Mouse (Mus musculus): ENCODE data around the gene Phgdh. TPM values are rescaled to one million over a fixed set of nuclear protein-coding genes. Genes with fewer than 3 reads are reported as not detected.

Phgdh gene
- polyA plus RNA-seq, 1 experiment from 2014 or later = 585 TPM

- 54% methylated on average over 10 of the region's 10 CpGs for WGBS
- peaks cover 17% of the 10 kb centered on the region for H3K4me1 ChIP-seq (ENCODE audit: insufficient read depth, low read length)
- no peaks in the 10 kb centered on the region for H3K27me3 ChIP-seq (ENCODE audit: insufficient read depth, low read length)
- no peak overlapping the region for H3K9ac ChIP-seq (replicated peaks; ENCODE audit: low read length)
- H3K4me2 ChIP-seq (replicated peaks; ENCODE audit: low read depth, low read length) = no peak overlapping the region
- H3K9me3 ChIP-seq (ENCODE audit: low read length) = no peaks in the 10 kb centered on the region
- ATAC-seq (ENCODE audit: low FRiP score, low TSS enrichment) = peak; percentile 83
- H3K27ac ChIP-seq (ENCODE audit: low read length) = peak overlapping the region; percentile 65
- no peaks in the 10 kb centered on the region for H3K36me3 ChIP-seq (ENCODE audit: insufficient read depth, low read length)
- H3K4me3 ChIP-seq (ENCODE audit: low read length) = no peak overlapping the region
Measured at GRCm38 (mm10) chr3:98355344-98356025, 15.7 kb upstream of the Phgdh start.

GRCm38 (mm10) chr3:98353892-98354291, 14.1 kb upstream of the Phgdh start:
- Histone ChIP-seq H3K4me3 (ENCODE audit: low read length) (no peak overlapping the region), H3K36me3 (ENCODE audit: insufficient read depth, low read length) (no peaks in the 10 kb centered on the region), H3K27ac (ENCODE audit: low read length) (no peak overlapping the region), H3K4me1 (ENCODE audit: insufficient read depth, low read length) (peaks cover 22% of the 10 kb centered on the region), H3K9ac (replicated peaks; ENCODE audit: low read length) (no peak overlapping the region), H3K27me3 (ENCODE audit: insufficient read depth, low read length) (no peaks in the 10 kb centered on the region), H3K4me2 (replicated peaks; ENCODE audit: low read depth, low read length) (no peak overlapping the region), H3K9me3 (ENCODE audit: low read length) (no peaks in the 10 kb centered on the region)
- ATAC-seq (ENCODE audit: low FRiP score, low TSS enrichment) = no peak
- 28% methylated on average over 7 of the region's 7 CpGs for WGBS

- H3K4me2 ChIP-seq (replicated peaks; ENCODE audit: low read depth, low read length) = no peak overlapping the region
- H3K4me1 ChIP-seq (ENCODE audit: insufficient read depth, low read length) = peaks cover 17% of the 10 kb centered on the region
- WGBS = 34% methylated on average over 7 of the region's 8 CpGs
- no peaks in the 10 kb centered on the region for H3K9me3 ChIP-seq (ENCODE audit: low read length)
- no peaks in the 10 kb centered on the region for H3K27me3 ChIP-seq (ENCODE audit: insufficient read depth, low read length)
- no peaks in the 10 kb centered on the region for H3K36me3 ChIP-seq (ENCODE audit: insufficient read depth, low read length)
- no peak overlapping the region for H3K27ac ChIP-seq (ENCODE audit: low read length)
- no peak overlapping the region for H3K9ac ChIP-seq (replicated peaks; ENCODE audit: low read length)
- no peak overlapping the region for H3K4me3 ChIP-seq (ENCODE audit: low read length)
- ATAC-seq (ENCODE audit: low FRiP score, low TSS enrichment) = peak; percentile 64
Measured at GRCm38 (mm10) chr3:98348705-98349104, 8.9 kb upstream of the Phgdh start.

DNA sequence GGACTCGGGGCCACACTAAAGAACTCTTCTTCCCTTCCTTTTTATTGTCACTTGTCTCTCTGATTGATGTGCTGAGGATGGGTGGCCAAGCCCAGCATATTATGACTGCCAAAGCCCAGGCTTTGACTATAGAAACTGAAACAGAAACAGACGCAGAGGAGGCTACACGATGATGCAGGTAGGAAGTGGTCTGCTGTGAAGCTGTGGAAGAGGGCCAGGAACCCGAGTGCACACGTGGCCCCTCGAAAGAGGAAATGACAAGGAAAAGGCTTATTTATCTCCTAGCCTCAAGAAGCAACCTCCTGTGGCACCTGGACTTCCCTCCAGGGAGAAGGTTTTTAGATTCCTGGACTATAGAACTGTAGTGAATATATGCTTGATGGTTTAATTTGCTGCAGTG, 8.3 kb upstream of the Phgdh start:
- H3K4me2 ChIP-seq (replicated peaks; ENCODE audit: low read depth, low read length) = no peak overlapping the region
- H3K27me3 ChIP-seq (ENCODE audit: insufficient read depth, low read length) = no peaks in the 10 kb centered on the region
- no peak overlapping the region for H3K9ac ChIP-seq (replicated peaks; ENCODE audit: low read length)
- no peak overlapping the region for H3K4me3 ChIP-seq (ENCODE audit: low read length)
- ATAC-seq (ENCODE audit: low FRiP score, low TSS enrichment) = no peak
- peaks cover 17% of the 10 kb centered on the region for H3K4me1 ChIP-seq (ENCODE audit: insufficient read depth, low read length)
- no peak overlapping the region for H3K27ac ChIP-seq (ENCODE audit: low read length)
- H3K9me3 ChIP-seq (ENCODE audit: low read length) = no peaks in the 10 kb centered on the region
- 72% methylated on average over 6 of the region's 6 CpGs for WGBS
- H3K36me3 ChIP-seq (ENCODE audit: insufficient read depth, low read length) = no peaks in the 10 kb centered on the region

DNA sequence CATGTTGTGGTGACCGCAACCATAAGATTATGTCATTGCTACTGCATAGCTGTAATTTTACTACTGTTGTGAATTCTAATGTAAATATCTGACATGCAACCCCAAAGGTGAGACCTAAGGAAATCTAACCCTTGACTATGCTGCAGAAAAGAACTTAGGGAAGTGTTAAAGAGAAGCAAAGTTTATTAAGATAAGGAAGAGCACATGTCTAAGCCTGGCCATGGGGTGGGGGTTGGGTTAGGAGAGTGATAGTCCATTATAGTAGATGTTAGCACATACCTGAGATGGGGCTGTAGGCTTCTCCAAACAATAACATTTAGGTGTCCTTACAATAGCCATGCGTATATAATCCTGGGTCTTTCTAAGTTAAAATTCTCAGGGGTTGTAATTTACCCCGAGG, 3.4 kb upstream of the Phgdh start:
- 89% methylated on average over 3 of the region's 3 CpGs for WGBS

GRCm38 (mm10) chr3:98340818-98341594, 1.2 kb upstream of the Phgdh start:
- H3K4me3 ChIP-seq (ENCODE audit: low read length) = no peak overlapping the region
- WGBS = 86% methylated on average over 17 of the region's 17 CpGs
- ATAC-seq (ENCODE audit: low FRiP score, low TSS enrichment) = no peak
- no peak overlapping the region for H3K4me2 ChIP-seq (replicated peaks; ENCODE audit: low read depth, low read length)
- H3K27ac ChIP-seq (ENCODE audit: low read length) = no peak overlapping the region
- no peaks in the 10 kb centered on the region for H3K27me3 ChIP-seq (ENCODE audit: insufficient read depth, low read length)
- no peaks in the 10 kb centered on the region for H3K36me3 ChIP-seq (ENCODE audit: insufficient read depth, low read length)
- no peaks in the 10 kb centered on the region for H3K9me3 ChIP-seq (ENCODE audit: low read length)
- H3K9ac ChIP-seq (replicated peaks; ENCODE audit: low read length) = no peak overlapping the region
- peaks cover 32% of the 10 kb centered on the region for H3K4me1 ChIP-seq (ENCODE audit: insufficient read depth, low read length)

More for the DNA sequence above, 3.4 kb upstream of the Phgdh start:
- Histone ChIP-seq H3K9ac (replicated peaks; ENCODE audit: low read length) (no peak overlapping the region), H3K4me3 (ENCODE audit: low read length) (no peak overlapping the region), H3K27ac (ENCODE audit: low read length) (no peak overlapping the region), H3K4me2 (replicated peaks; ENCODE audit: low read depth, low read length) (no peak overlapping the region), H3K9me3 (ENCODE audit: low read length) (no peaks in the 10 kb centered on the region), H3K4me1 (ENCODE audit: insufficient read depth, low read length) (peaks cover 12% of the 10 kb centered on the region), H3K27me3 (ENCODE audit: insufficient read depth, low read length) (no peaks in the 10 kb centered on the region), H3K36me3 (ENCODE audit: insufficient read depth, low read length) (no peaks in the 10 kb centered on the region)
- no peak for ATAC-seq (ENCODE audit: low FRiP score, low TSS enrichment)

GRCm38 (mm10) chr3:98339097-98339705, 589 bp downstream of the Phgdh start:
- H3K27ac ChIP-seq (ENCODE audit: low read length) = peak overlapping the region; percentile 84
- H3K4me1 ChIP-seq (ENCODE audit: insufficient read depth, low read length) = peaks cover 42% of the 10 kb centered on the region
- peak overlapping the region; percentile 87 for H3K9ac ChIP-seq (replicated peaks; ENCODE audit: low read length)
- no peaks in the 10 kb centered on the region for H3K27me3 ChIP-seq (ENCODE audit: insufficient read depth, low read length)
- H3K4me2 ChIP-seq (replicated peaks; ENCODE audit: low read depth, low read length) = peak overlapping the region; percentile 91
- WGBS = under 1% methylated on average over 46 of the region's 46 CpGs
- H3K9me3 ChIP-seq (ENCODE audit: low read length) = no peaks in the 10 kb centered on the region
- H3K36me3 ChIP-seq (ENCODE audit: insufficient read depth, low read length) = peaks cover 5% of the 10 kb centered on the region; the same call in 1 of the 2 replicates
- peak; percentile 55; the same call in 1 of the 2 replicates for ATAC-seq (ENCODE audit: low FRiP score, low TSS enrichment)
- peak overlapping the region; percentile 83 for H3K4me3 ChIP-seq (ENCODE audit: low read length)

GRCm38 (mm10) chr3:98338584-98339041, 1.2 kb downstream of the Phgdh start:
- 5% methylated on average over 15 of the region's 15 CpGs for WGBS
- H3K4me2 ChIP-seq (replicated peaks; ENCODE audit: low read depth, low read length) = peak overlapping the region; percentile 91
- peak; percentile 28; the same call in 1 of the 2 replicates for ATAC-seq (ENCODE audit: low FRiP score, low TSS enrichment)
- H3K4me1 ChIP-seq (ENCODE audit: insufficient read depth, low read length) = peaks cover 42% of the 10 kb centered on the region
- no peaks in the 10 kb centered on the region for H3K9me3 ChIP-seq (ENCODE audit: low read length)
- no peaks in the 10 kb centered on the region for H3K27me3 ChIP-seq (ENCODE audit: insufficient read depth, low read length)
- H3K9ac ChIP-seq (replicated peaks; ENCODE audit: low read length) = peak overlapping the region; percentile 87
- H3K4me3 ChIP-seq (ENCODE audit: low read length) = peak overlapping the region; percentile 83
- H3K36me3 ChIP-seq (ENCODE audit: insufficient read depth, low read length) = peaks cover 5% of the 10 kb centered on the region; the same call in 1 of the 2 replicates
- H3K27ac ChIP-seq (ENCODE audit: low read length) = peak overlapping the region; percentile 84

DNA sequence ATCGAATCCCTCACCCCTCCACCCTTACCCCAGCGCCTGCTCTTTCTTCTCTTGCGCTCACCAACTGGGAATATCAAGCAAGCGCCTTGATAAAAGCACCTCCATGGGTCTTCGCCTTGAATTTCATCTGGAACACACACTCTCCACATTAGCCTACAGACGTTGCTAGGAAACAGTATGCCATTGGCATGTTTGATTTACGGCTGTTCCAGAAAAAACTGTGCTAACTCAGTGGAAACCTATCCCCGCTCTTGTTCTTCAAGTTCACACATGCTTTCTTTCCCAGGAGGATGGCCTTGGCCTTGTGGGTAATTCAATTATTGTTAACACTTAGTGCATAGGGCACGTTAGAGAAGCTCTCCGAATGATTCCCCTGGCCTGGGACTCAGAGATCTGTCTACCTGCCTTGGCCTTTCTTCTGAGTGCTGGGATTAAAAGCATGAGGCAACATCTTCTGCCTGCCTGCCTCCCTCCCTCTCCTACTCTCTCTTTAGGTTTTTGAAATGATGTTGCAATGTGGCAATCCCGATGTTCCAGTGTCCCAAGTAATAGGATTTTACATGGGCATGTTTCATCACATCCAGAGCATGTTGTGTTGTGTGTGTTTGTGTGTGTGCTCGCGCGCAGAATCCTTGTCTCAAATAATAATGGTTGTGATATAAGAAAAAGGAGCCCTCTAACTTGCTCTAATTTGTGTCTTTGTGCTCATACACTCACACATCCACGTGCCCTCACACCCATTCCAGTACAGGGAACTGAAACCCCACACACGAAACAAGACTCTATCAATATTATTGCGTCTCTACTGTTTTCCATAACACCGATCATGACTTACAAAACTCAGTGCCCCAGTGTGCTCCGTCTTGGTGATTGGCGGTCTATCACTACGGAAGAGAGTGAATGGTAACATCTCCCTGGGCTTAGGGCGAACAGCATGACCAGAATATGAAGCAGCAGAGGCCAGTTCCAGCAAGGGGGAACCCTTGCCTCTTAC, 2.8 kb downstream of the Phgdh start:
- Histone ChIP-seq H3K36me3 (ENCODE audit: insufficient read depth, low read length) (peaks cover 12% of the 10 kb centered on the region; the same call in 1 of the 2 replicates), H3K4me2 (replicated peaks; ENCODE audit: low read depth, low read length) (peak overlapping the region; percentile 91), H3K4me3 (ENCODE audit: low read length) (peak overlapping the region; percentile 83), H3K9ac (replicated peaks; ENCODE audit: low read length) (peak overlapping the region; percentile 44; the same call in 1 of the 2 replicates), H3K27me3 (ENCODE audit: insufficient read depth, low read length) (no peaks in the 10 kb centered on the region), H3K4me1 (ENCODE audit: insufficient read depth, low read length) (peaks cover 42% of the 10 kb centered on the region), H3K9me3 (ENCODE audit: low read length) (no peaks in the 10 kb centered on the region), H3K27ac (ENCODE audit: low read length) (no peak overlapping the region)
- WGBS = 75% methylated on average over 22 of the region's 22 CpGs
- no peak for ATAC-seq (ENCODE audit: low FRiP score, low TSS enrichment)

Measured in kidney, embryonic 16.5 days (tissue).